Mouse (Mus musculus) lung, postnatal 25 days (tissue): ENCODE results near the gene Castor2.
A peak's percentile ranks its signal among the peaks of the same experiment; 100 is the strongest.

Experiments used
- DNase-seq: peaks from one replicate; pipeline ENCODE4 v3.0.0; 2022; ENCODE audit warnings: low spot score

The Castor2 gene

GRCm38 (mm10) chr5:134102720-134103119 lies 3.2 kb downstream of the Castor2 start:
- no peak for DNase-seq

DNA sequence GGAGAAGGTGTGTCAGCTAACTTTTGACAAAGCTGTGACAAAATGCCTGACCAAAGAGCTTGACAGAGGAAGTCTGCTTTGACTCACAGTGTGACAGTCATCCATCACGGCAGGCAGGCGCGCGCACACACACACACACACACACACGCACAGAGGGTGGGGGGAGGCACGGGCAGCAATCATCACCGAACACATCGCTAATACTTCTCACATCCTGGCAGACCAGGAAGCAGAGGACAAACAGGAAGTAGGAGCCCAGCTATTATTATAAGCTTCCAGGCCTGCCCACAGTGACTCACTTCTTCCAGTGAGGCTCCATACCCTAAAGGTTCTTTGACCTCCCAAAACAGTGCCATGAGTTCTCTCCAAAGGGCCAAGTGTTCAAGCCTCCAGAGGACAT lies 6.3 kb downstream of the Castor2 start:
- peak; percentile 11 for DNase-seq

DNA sequence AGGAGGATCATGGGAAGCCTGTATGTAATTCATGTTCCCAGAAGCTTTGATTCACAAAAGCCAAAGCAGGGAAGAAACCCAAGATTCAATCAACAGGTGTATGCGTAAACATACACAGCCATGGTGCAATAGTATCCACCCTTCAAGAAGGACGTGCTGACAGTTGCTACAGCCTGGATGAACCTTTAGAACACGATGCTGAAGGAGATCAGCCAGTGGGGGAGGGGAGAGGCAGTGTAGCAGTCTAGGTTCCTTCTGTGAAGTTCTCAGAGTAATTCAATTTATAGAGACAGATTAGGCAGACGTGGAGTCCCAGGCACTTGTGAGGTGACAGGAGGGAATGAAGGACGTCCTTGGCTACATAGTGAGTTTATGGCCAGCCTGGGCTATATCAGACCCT lies 15.5 kb downstream of the Castor2 start:
- DNase-seq, result no peak

GRCm38 (mm10) chr5:134115639-134116259 lies 16.2 kb downstream of the Castor2 start:
- no peak for DNase-seq

DNA sequence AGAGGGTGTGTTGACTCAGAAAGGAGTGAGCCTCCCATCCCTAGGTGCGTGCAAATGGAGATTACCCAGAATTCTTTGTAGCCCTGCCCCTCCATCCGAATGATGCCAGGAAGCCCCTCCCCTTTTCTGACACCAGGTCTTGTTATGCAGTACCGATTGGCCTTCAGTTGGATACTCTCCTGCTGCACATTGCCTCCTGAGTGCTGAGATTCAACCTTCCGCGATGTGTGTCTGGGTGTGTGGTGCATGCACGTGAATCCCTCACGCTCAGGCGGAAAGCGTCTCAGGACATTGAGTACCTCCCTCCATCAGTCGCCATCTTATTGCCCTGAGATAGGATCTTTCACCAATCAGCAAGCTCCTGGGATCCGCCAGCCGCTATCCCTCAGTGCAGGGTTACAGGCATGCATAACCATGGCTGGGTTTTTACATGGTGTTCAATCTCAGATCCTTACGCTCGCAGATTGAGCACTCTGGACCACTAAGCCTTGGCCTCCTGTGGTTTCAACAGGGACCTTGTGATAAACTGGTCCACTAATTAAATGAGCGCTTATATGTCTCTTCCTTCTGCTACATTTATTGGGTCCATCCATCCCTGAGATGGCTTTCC lies 19.4 kb downstream of the Castor2 start:
- DNase-seq, result no peak

GRCm38 (mm10) chr5:134119481-134120120 lies 20.1 kb downstream of the Castor2 start:
- DNase-seq, result no peak

DNA sequence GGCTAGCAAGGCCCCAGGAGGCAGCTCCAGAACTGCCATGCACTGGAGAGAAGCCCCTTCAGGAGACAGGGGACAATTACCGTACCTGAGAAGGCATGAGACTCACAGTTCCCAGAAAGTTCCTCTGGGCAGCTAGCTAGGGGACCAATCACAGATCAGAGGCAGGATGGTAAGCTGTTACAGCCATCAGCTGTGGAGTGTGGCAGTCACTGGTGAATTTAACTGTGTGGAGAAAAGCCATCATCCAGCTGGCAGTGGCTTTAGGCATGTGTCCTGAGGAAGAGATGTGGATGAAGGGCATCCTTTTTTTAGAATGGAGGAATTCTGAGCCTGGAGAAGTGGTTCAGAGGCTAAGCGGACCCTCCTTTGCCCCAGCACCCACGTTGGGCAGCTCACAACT lies 20.6 kb downstream of the Castor2 start:
- DNase-seq, result no peak

GRCm38 (mm10) chr5:134121138-134121892 lies 21.8 kb downstream of the Castor2 start:
- peak; percentile 53 for DNase-seq

DNA sequence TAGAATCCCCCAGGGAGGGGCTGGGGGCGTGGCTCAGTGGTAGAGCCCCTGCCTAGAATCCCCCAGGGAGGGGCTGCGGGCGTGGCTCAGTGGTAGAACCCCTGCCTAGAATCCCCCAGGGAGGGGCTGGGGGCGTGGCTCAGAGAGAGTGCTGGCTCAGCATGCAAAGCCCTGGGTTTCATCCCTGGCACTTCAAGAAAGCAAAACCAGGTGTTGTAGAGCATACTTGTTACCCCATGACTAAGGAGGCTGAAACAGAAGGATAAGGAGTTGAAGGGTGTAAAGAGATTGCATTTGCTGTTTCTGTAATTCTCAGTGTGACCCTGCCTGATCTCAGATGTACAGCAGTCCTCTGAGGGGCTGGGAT lies 22.4 kb downstream of the Castor2 start:
- DNase-seq, result no peak

GRCm38 (mm10) chr5:134123846-134124245 lies 24.3 kb downstream of the Castor2 start:
- no peak for DNase-seq

GRCm38 (mm10) chr5:134126232-134126631 lies 26.7 kb downstream of the Castor2 start:
- DNase-seq, result no peak

DNA sequence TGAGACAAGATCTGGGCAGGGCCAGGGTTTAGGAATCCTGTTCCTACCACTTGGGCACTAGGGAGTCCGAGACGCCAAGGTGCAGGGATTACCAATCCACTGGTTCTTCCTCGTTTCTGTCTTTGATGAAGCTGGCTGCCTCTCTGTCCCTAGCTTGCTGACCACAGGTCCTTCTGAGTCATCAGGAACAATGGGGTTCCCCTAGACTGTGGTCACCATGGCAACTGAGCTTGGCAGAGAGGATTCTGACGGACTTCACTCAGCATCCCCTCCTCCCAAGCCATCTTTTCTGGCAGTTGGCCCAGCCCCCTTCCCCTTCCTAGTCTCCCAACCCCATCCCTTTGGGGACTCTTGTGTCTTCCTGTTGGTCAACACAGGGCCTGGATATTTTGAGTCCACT lies 32.1 kb downstream of the Castor2 start:
- DNase-seq, result no peak

DNA sequence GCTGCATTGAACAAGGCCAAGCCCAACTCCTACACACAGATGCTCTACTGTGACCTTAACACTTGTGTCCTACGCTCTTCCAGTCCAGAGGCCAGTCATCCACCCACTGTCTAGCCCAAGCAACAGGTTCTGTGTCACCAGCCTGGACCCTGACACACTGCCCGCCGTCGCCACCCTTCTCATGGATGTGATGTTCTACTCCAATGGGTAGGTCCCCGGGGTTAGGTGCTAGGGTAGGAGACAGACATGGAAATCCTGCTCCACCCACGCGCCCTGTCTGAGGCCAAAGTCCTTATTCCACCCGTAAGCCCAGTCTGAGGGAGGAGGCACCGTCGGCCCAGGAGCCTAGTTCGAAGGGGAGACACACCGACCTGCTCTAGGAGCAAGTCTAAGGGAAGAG lies 36.5 kb downstream of the Castor2 start:
- no peak for DNase-seq

GRCm38 (mm10) chr5:134137933-134138332 lies 38.4 kb downstream of the Castor2 start:
- DNase-seq, result no peak

- no peak for DNase-seq
Measured at GRCm38 (mm10) chr5:134139429-134139828, 39.9 kb downstream of the Castor2 start.

DNA sequence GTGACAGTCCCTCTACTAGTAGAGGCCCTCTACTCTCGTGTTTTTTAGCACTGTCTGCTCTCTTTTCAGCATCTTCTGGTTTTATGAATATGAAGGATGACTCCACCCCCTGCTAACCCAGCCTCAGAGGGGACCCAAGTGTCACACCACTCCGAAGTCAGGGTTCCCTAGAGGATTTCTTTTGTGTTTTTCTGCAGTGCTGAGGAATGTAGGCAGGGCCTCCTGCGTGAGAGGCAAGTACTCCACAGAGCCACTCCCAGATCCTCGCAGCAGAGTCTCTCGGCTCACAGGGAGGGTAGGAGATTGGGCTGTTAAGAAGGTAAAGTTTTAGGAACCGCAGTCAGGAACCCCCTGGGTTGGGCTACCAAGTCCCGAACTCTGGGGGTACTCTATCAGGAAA lies 41.7 kb downstream of the Castor2 start:
- DNase-seq, result no peak

GRCm38 (mm10) chr5:134142381-134142780 lies 42.9 kb downstream of the Castor2 start:
- no peak for DNase-seq

- DNase-seq, result no peak
Measured at GRCm38 (mm10) chr5:134144986-134145385, 45.5 kb downstream of the Castor2 start.

DNA sequence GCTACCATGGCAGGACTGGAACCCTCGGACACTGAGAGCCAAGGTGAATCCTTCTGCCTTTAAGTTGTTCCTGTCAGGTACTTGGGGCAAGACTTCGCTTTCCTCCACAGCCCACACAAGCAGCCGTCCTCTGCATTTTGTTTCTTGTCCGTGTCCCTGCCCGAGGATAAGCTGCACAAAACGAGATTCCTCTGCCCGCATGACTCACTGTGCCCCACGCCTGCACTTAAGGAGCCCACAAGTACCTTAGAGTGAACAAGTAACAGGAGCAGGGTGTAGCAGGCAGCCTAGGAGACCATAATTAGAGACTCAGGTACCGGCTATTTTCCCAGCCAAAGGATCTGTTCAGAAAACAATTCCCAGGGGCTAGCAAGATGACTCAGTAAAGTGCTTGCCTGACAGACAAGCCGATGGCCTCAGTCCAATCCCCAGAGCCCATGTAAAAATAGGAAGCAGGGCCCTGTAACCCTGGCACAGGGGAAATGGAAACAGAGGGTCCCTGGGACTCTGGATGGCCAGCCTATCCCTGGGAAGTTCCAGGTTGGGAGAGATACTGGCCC lies 47.8 kb downstream of the Castor2 start:
- peak; percentile 73 for DNase-seq

GRCm38 (mm10) chr5:134148153-134148552 lies 48.6 kb downstream of the Castor2 start:
- DNase-seq, result no peak

DNA sequence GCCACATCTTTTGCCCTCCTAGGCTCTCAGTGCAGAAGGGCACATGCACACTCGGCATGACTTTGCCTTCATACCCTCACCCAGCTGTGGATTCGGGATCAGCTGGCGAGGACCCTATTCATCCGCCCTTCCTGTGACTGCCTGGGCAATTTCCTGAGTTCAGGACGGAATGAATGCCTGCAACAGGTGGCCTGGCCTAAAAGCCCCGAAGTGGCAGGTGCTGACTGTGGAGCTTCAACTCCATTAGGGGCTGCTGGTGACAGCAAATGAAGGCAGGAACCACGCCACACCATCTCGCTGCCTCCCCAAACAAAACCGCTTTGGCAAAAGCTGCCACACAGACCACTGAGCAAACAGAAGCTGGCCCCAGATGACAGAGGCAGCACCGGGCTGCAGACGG lies 52.4 kb downstream of the Castor2 start:
- no peak for DNase-seq

DNA sequence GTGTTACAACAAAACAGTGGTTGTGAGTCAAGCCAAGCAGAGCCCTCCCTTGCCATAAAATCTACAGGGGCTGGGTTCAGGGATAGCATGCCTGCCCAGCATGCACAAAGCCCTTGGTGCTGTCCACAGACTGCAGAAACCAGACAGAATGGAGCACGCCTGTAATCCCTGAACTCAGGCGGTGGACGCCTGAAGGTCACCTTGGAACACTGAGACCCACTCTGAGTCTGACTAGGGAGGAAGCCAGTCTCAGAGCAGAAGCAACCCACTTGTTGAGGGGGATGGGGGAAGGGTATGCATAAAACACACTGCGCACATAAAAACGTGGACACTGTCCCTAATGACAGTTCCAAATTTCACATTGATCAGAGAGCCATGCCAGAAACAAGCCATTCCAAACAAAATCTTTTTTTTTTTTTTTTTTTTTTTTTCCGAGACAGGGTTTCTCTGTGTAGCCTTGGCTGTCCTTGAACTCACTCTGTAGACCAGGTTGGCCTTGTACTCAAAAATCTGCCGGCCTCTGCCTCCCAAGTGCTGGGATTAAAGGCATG lies 56.5 kb downstream of the Castor2 start:
- DNase-seq, result no peak
